Comparison of ENCODE assay signal across 7 mouse cellular contexts in genomic region chr2:170184175-170184983, GRCm38 (mm10). TPM values are rescaled to one million over a fixed set of nuclear protein-coding genes. Genes with fewer than 3 reads are reported as not detected.
DNase-seq lines count a peak whose midpoint lies in the region; ATAC-seq lines count a peak whose summit lies in the region.

No protein-coding gene starts in this region.

- peak; percentile 74 for DNase-seq in Muller cell, postnatal 12 days (ENCODE audit: inconsistent ontology term)
- peak; percentile 44 for DNase-seq in c-Kit-positive CD71-positive TER-119-positive erythroid progenitor cells, embryonic 14.5 days (ENCODE audit: low spot score)
- DNase-seq in gastrocnemius, postnatal 14 days = peak; percentile 68
- DNase-seq in left cerebral cortex, postnatal 36 days (ENCODE audit: low spot score in 2 of 2) = peak; percentile 32 to 46
- peak; percentile 76 for DNase-seq in mesoderm, embryonic 11.5 days (ENCODE audit: low read depth, low spot score)
- DNase-seq in skeletal muscle tissue, adult 2 months (ENCODE audit: low read depth, low spot score) = peak; percentile 80

- intact Hi-C loops in gastrocnemius, postnatal 14 days (cut with DNase I; ENCODE audit: low total_unique reads) = no loop called here
- intact Hi-C loops in left cerebral cortex, postnatal 36 days (cut with DNase I) = loop anchor here (2.0 to 5.0 kb wide), 2 partner anchors 34 to 52 kb away; no protein-coding TSS in a partner anchor

- peak; percentile 93 for ATAC-seq in inflammation-experienced regulatory T-cells, adult 6 months

RNA-seq across cellular contexts. Expression of gene Zfp217, which starts 36.5 kb away (rescaled TPM):
- total RNA-seq in gastrocnemius, postnatal 14 days (2021) = 10 to 100 TPM in 1 of 2 experiments, 1 to 10 TPM in 1; 7.7 to 10.1 TPM
- polyA plus RNA-seq in inflammation-experienced regulatory T-cells, adult 6 months (2017; shearing (Covaris generic)) = 10 to 100 TPM in 1 of 3 experiments, 1 to 10 TPM in 2; 8.6 to 11.1 (median 8.6) TPM
- total RNA-seq in left cerebral cortex, postnatal 36 days (2021) = 1 to 10 TPM; 2.6 to 2.7 TPM

Comparison
In these comparisons a context has a peak if more than half of its experiments do, and no peak if none do; other contexts are left out.
1. Peak in every context shown above with its lines: DNase-seq and ATAC-seq.